Mouse (Mus musculus) megakaryocyte, embryonic 14.5 days (primary cell): ENCODE measurements around the gene Bhmt2.

Source experiments
- FLI1 ChIP-seq: IDR thresholded peaks from 2 replicates; pipeline ENCODE4 v1.6.1; 2012; ENCODE audit warnings: low read length, inconsistent platforms, mixed read lengths
- GATA1 ChIP-seq: IDR thresholded peaks from 3 replicates; pipeline ENCODE4 v1.6.1; 2012; ENCODE audit warnings: mixed read lengths, low read length, inconsistent platforms, borderline replicate concordance

- TF ChIP-seq GATA1: no peak
- no peak for TF ChIP-seq FLI1
These were observed 65.6 kb downstream of the Bhmt2 start for GRCm38 (mm10) chr13:93608476-93608875.
